In the genomic region with DNA sequence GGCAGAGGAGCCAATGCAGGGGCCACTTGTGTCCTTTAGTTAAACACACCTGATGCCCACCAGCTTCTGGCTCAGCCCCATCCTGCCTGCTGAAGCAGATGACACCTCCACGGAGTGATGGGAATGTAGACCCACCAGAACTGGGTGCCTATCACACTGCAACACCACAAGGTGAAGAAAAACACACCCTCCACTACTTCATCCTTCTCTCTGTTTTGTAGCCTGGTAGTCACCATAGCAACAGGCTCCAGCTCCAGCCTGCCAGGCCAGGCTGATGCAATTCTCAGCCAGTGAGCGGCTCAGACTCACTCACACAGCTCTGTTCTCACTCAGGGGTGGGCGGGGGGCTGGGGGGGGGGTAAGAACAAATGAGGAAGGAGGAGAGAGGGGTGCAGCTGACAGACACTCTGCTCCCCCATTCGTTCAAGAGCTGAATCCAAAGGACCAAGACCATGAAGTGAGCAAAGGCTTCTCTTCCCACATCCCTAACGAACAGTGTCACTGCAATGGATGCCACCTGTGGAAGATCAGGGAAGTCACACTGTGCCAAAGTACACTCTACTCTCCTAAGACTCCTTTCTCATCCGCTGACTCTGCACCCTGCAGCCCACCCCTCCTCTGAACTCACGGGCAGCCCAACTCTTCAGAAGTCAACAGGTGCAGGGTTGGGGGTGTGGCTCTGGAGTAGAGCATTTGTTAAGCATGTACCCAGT, we compare ENCODE assay signal across 10 mouse cellular contexts.
A peak's percentile ranks its signal among the peaks of the same experiment; 100 is the strongest.
DNase-seq lines count a peak whose midpoint lies in the region; ATAC-seq and TF ChIP-seq lines count a peak whose summit lies in the region.
"Had no signal": no experiment of that assay in that cellular context is flagged by ENCODE, and none has a peak within 500 bp of the region (broad histone marks: within the 10 kb centered on the region; RNA-seq: fewer than 3 reads in every experiment).

No protein-coding gene starts in this region.

- WGBS in neural tube, embryonic 13.5 days, result 47% methylated on average over 7 of the region's 7 CpGs
- WGBS in forebrain, embryonic 15.5 days, result 20% methylated on average over 7 of the region's 7 CpGs
- 65% methylated on average over 7 of the region's 7 CpGs for WGBS in intestine, postnatal 0 days

- no peaks in the 10 kb centered on the region for H3K27me3 ChIP-seq in neural tube, embryonic 13.5 days
- H3K27me3 ChIP-seq in forebrain, embryonic 15.5 days, result no peaks in the 10 kb centered on the region
- H3K27me3 ChIP-seq in intestine, postnatal 0 days (replicated peaks; ENCODE audit: control insufficient read depth, insufficient read depth, low read length), result no peaks in the 10 kb centered on the region

- H3K9ac ChIP-seq in neural tube, embryonic 13.5 days, result no peak overlapping the region
- H3K9ac ChIP-seq in forebrain, embryonic 15.5 days (replicated peaks), result peak overlapping the region; percentile 23
- H3K9ac ChIP-seq in intestine, postnatal 0 days (ENCODE audit: low read depth, low read length), result no peak overlapping the region

- peaks cover 20% of the 10 kb centered on the region for H3K4me1 ChIP-seq in neural tube, embryonic 13.5 days (replicated peaks)
- peaks cover 31% of the 10 kb centered on the region for H3K4me1 ChIP-seq in forebrain, embryonic 15.5 days
- H3K4me1 ChIP-seq in intestine, postnatal 0 days (replicated peaks; ENCODE audit: control insufficient read depth, insufficient read depth, low read length), result no peaks in the 10 kb centered on the region

- no peak overlapping the region for H3K27ac ChIP-seq in neural tube, embryonic 13.5 days (replicated peaks)
- peak overlapping the region; percentile 52 for H3K27ac ChIP-seq in forebrain, embryonic 15.5 days (replicated peaks)
- no peak overlapping the region for H3K27ac ChIP-seq in intestine, postnatal 0 days (ENCODE audit: low read depth, low read length)

- H3K9me3 ChIP-seq in neural tube, embryonic 13.5 days, result no peaks in the 10 kb centered on the region
- no peaks in the 10 kb centered on the region for H3K9me3 ChIP-seq in forebrain, embryonic 15.5 days
- H3K9me3 ChIP-seq in intestine, postnatal 0 days (ENCODE audit: control insufficient read depth), result no peaks in the 10 kb centered on the region

- H3K4me3 ChIP-seq in neural tube, embryonic 13.5 days, result no peak overlapping the region
- no peak overlapping the region for H3K4me3 ChIP-seq in forebrain, embryonic 15.5 days
- H3K4me3 ChIP-seq in intestine, postnatal 0 days (ENCODE audit: low read depth, low read length), result no peak overlapping the region

- no peaks in the 10 kb centered on the region for H3K36me3 ChIP-seq in neural tube, embryonic 13.5 days
- no peaks in the 10 kb centered on the region for H3K36me3 ChIP-seq in forebrain, embryonic 15.5 days
- H3K36me3 ChIP-seq in intestine, postnatal 0 days (ENCODE audit: control insufficient read depth, insufficient read depth), result no peaks in the 10 kb centered on the region

- TF ChIP-seq CTCF in intestine, postnatal 0 days (IDR thresholded peaks at IDR 0.05; ENCODE audit: low read depth), result no peak

- ATAC-seq in neural tube, embryonic 13.5 days (ENCODE audit: low read depth), result peak; percentile 58
- ATAC-seq in forebrain, embryonic 15.5 days (replicated peaks), result peak; percentile 86
- no peak for ATAC-seq in intestine, postnatal 0 days

- intact Hi-C loops in left cerebral cortex, postnatal 25 days (cut with DNase I), result no loop called here

- H3K4me2 ChIP-seq in neural tube, embryonic 13.5 days, result no peak overlapping the region
- H3K4me2 ChIP-seq in forebrain, embryonic 15.5 days (replicated peaks), result no peak overlapping the region
- no peak overlapping the region for H3K4me2 ChIP-seq in intestine, postnatal 0 days (replicated peaks; ENCODE audit: low read depth)

- DNase-seq in neural tube, embryonic 10.5 days (ENCODE audit: extremely low spot score, low spot score), result no peak
- DNase-seq in left cerebral cortex, postnatal 25 days (ENCODE audit: low spot score in 2 of 2), result peak; percentile 73 to 85
- peak; percentile 52 to 74 for DNase-seq in right cerebral cortex, postnatal 36 days (ENCODE audit: low spot score in 2 of 2)
- no peak for DNase-seq in B cell, adult 2 months
- DNase-seq in cerebellum, postnatal 4 days (ENCODE audit: low spot score in 2 of 2), result no peak
- DNase-seq: cerebellum, postnatal 36 days; kidney, adult 9 months had no signal

Comparison
In these comparisons a context has a peak if more than half of its experiments do, and no peak if none do; other contexts are left out.
1. DNase-seq: peak in left cerebral cortex, postnatal 25 days (2 of 2) and right cerebral cortex, postnatal 36 days (2 of 2); none in neural tube, embryonic 10.5 days (single experiment), B cell, adult 2 months (0 of 2) and cerebellum, postnatal 4 days (0 of 2).